Mouse (Mus musculus) heart, embryonic 13.5 days (tissue): ENCODE measurements around the gene Dclk1. TPM values are rescaled to one million over a fixed set of nuclear protein-coding genes. Genes with fewer than 3 reads are reported as not detected.
A peak's percentile ranks its signal among the peaks of the same experiment; 100 is the strongest.

Experiments
- ATAC-seq: fragments of 200-750 bp; cut with Nextera tagmentation; 2 replicates; pipeline ENCODE4 v1.8.0; 2017; ENCODE audit warnings: moderate TSS enrichment; ENCODE audit not compliant: insufficient number of reproducible peaks, low FRiP score, low TSS enrichment; ENCODE audit errors: extremely low read depth
- H3K27ac ChIP-seq: fragments of 300-500 bp; sonication (generic); replicated peaks from 2 replicates; pipeline ENCODE4 v1.5.1; 2015; ENCODE audit warnings: moderate library complexity, mild to moderate bottlenecking, inconsistent platforms
- H3K27me3 ChIP-seq: fragments of 300-500 bp; sonication (generic); replicated peaks from 2 replicates; pipeline ENCODE4 v1.6.1; 2015; ENCODE audit warnings: mild to moderate bottlenecking, inconsistent platforms
- H3K36me3 ChIP-seq: fragments of 300-500 bp; sonication (generic); 2 replicates; pipeline ENCODE4 v1.6.1; 2015; ENCODE audit warnings: mild to moderate bottlenecking, inconsistent platforms
- H3K4me1 ChIP-seq: fragments of 300-500 bp; sonication (generic); 2 replicates; pipeline ENCODE4 v1.6.1; 2015; ENCODE audit warnings: inconsistent platforms
- H3K4me2 ChIP-seq: fragments of 300-500 bp; sonication (generic); 2 replicates; pipeline ENCODE4 v1.6.1; 2015; ENCODE audit warnings: inconsistent platforms, mild to moderate bottlenecking, moderate library complexity
- H3K4me3 ChIP-seq: fragments of 300-500 bp; sonication (generic); 2 replicates; pipeline ENCODE4 v1.5.1; 2015; ENCODE audit warnings: moderate library complexity, mild to moderate bottlenecking, inconsistent platforms
- H3K9ac ChIP-seq: fragments of 300-500 bp; sonication (generic); 2 replicates; pipeline ENCODE4 v1.6.1; 2015; ENCODE audit warnings: inconsistent platforms, mild to moderate bottlenecking, moderate library complexity
- H3K9me3 ChIP-seq: fragments of 300-500 bp; sonication (generic); 2 replicates; pipeline ENCODE4 v1.6.1; 2016; ENCODE audit warnings: inconsistent platforms
- WGBS: fragments of 180-500 bp; shearing (Covaris S2); methylation state at CpG from one replicate; pipeline ENCODE4 v1.1.7; 2015; ENCODE audit warnings: mixed read lengths; 5-methylcytosine and 5-hydroxymethylcytosine counted together
- polyA plus RNA-seq: library from polyadenylated mRNA; unstranded; fragments of >200 nt; fragmentation: Nextera tagmentation; extraction: Ambion mirVana; gene quantifications from 2 replicates; pipeline ENCODE4 v1.2.1, GENCODE M21; 2015

Gene Dclk1
- polyA plus RNA-seq, 1 experiment from 2014 or later: 8.2 TPM

DNA sequence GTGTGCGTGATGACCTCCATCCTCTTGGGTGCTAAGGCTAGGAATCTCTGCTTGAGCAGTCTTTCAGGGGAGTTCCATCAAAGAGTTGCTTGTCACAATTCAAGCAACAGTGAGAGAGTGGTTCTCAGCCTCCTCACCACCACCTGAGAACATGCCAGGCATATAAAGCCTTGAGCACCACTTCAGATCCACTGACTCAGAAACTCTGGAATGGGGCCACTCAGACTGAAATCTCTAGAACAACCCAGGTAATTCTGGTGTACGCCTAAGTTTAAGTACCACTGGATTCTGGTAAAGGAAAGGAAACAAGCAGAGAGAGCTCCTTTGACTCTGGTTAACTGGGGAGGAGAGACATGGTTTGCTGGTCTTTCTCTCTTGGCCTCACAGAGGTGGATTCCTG, 210.3 kb downstream of the Dclk1 start:
- WGBS: 81% methylated on average over 2 of the region's 2 CpGs
- H3K9me3 ChIP-seq: no peaks in the 10 kb centered on the region
- H3K4me3 ChIP-seq: no peak overlapping the region
- no peaks in the 10 kb centered on the region for H3K36me3 ChIP-seq
- H3K4me2 ChIP-seq: no peak overlapping the region
- no peaks in the 10 kb centered on the region for H3K27me3 ChIP-seq
- no peaks in the 10 kb centered on the region for H3K4me1 ChIP-seq
- ATAC-seq: no peak
- no peak overlapping the region for H3K9ac ChIP-seq
- no peak overlapping the region for H3K27ac ChIP-seq

GRCm38 (mm10) chr3:55461092-55461491, 218.9 kb downstream of the Dclk1 start:
- ATAC-seq: no peak
- H3K9me3 ChIP-seq: no peaks in the 10 kb centered on the region
- WGBS: 67% methylated on average over 3 of the region's 3 CpGs
- H3K4me1 ChIP-seq: peaks cover 5% of the 10 kb centered on the region; the same call in 1 of the 2 replicates
- peak overlapping the region; percentile 69 for H3K4me2 ChIP-seq
- no peak overlapping the region for H3K27ac ChIP-seq
- H3K27me3 ChIP-seq: no peaks in the 10 kb centered on the region
- H3K9ac ChIP-seq: no peak overlapping the region
- H3K4me3 ChIP-seq: peak overlapping the region; percentile 44
- no peaks in the 10 kb centered on the region for H3K36me3 ChIP-seq

GRCm38 (mm10) chr3:55461685-55462655, 219.8 kb downstream of the Dclk1 start:
- H3K27ac ChIP-seq: no peak overlapping the region
- H3K9me3 ChIP-seq: no peaks in the 10 kb centered on the region
- H3K4me2 ChIP-seq: peak overlapping the region; percentile 69
- no peak for ATAC-seq
- 4% methylated on average over 17 of the region's 17 CpGs for WGBS
- H3K4me3 ChIP-seq: peak overlapping the region; percentile 44
- no peaks in the 10 kb centered on the region for H3K36me3 ChIP-seq
- H3K9ac ChIP-seq: peak overlapping the region; percentile 74
- H3K27me3 ChIP-seq: no peaks in the 10 kb centered on the region
- peaks cover 5% of the 10 kb centered on the region; the same call in 1 of the 2 replicates for H3K4me1 ChIP-seq

DNA sequence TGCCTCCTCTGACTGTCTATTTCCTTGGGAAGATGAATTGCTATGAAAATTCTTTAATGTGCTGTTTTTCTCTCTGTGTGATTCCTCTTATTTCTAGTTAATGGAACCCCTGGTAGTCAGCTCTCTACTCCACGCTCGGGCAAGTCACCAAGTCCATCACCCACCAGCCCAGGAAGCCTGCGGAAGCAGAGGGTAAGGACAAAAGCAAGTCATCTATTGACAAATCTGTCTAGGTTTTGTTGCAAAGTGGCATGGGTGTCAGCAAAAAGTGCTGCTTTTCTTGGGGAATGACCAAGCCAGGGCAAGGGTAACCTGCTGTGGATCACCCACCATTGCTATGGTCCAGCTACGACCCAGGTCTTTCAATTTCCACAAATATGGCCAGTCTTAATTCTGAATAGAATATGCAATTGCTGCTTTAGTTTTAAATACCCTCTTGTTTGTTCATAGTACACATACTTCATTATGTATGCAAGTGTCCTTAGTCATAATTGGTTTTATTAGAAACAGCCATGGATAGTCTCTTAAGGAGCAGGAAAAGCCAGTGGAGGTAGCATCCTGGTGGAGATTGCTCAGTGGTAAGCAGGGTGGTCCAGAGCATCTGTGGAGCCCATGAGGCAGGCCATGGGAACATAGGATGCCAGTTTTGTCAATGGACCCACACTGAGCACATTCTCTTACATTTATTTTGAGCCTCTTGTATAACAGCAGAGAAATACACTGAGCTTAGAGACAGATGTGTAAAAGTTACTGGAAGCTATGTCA, 220.9 kb downstream of the Dclk1 start:
- Histone ChIP-seq H3K4me2 (no peak overlapping the region), H3K36me3 (no peaks in the 10 kb centered on the region), H3K27ac (no peak overlapping the region), H3K4me1 (peaks cover 5% of the 10 kb centered on the region; the same call in 1 of the 2 replicates), H3K9me3 (no peaks in the 10 kb centered on the region), H3K9ac (no peak overlapping the region), H3K27me3 (no peaks in the 10 kb centered on the region), H3K4me3 (no peak overlapping the region)
- ATAC-seq: no peak
- whole genome bisulfite sequencing: 90% methylated on average over 4 of the region's 4 CpGs

GRCm38 (mm10) chr3:55464226-55464625, 222.1 kb downstream of the Dclk1 start:
- no peak for ATAC-seq
- Histone ChIP-seq H3K27ac (no peak overlapping the region), H3K9ac (no peak overlapping the region), H3K9me3 (no peaks in the 10 kb centered on the region), H3K4me1 (peaks cover 5% of the 10 kb centered on the region; the same call in 1 of the 2 replicates), H3K4me2 (no peak overlapping the region), H3K36me3 (no peaks in the 10 kb centered on the region), H3K4me3 (no peak overlapping the region), H3K27me3 (no peaks in the 10 kb centered on the region)
- WGBS: 64% methylated on average over 3 of the region's 3 CpGs

DNA sequence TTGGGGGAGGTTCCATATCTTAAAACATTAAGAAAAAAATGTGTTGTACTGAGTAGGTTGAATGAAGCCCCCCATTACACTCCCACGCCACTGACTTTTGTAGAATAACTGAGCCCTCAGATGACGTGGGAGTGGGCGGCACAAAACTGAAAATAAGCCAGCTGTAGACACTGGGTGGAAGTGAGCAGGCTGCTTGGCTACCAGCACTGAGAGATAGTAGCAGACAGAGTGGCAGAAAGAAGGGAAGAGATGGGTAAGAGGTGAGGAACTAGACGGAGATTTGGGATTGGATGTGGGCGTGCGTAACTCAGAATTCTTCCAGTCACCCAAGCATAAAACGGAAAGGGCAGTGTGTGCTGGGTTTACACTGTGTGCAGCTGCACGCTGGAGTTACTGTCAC, 223.6 kb downstream of the Dclk1 start:
- Histone ChIP-seq H3K9ac (no peak overlapping the region), H3K4me2 (no peak overlapping the region), H3K4me3 (no peak overlapping the region), H3K36me3 (no peaks in the 10 kb centered on the region), H3K27ac (no peak overlapping the region), H3K9me3 (no peaks in the 10 kb centered on the region), H3K4me1 (peaks cover 5% of the 10 kb centered on the region; the same call in 1 of the 2 replicates), H3K27me3 (no peaks in the 10 kb centered on the region)
- WGBS: 75% methylated on average over 8 of the region's 8 CpGs
- no peak for ATAC-seq

- Histone ChIP-seq H3K36me3 (no peaks in the 10 kb centered on the region), H3K4me1 (peaks cover 5% of the 10 kb centered on the region; the same call in 1 of the 2 replicates), H3K4me2 (no peak overlapping the region), H3K27me3 (no peaks in the 10 kb centered on the region), H3K9ac (no peak overlapping the region), H3K4me3 (no peak overlapping the region), H3K27ac (no peak overlapping the region), H3K9me3 (no peaks in the 10 kb centered on the region)
- WGBS: 73% methylated on average over 9 of the region's 9 CpGs
- no peak for ATAC-seq
Measured at GRCm38 (mm10) chr3:55466348-55466747, 224.2 kb downstream of the Dclk1 start.

- ATAC-seq: no peak
- no peak within 1 kb of the TSS for H3K4me2 ChIP-seq
- H3K9ac ChIP-seq: no peak within 1 kb of the TSS
- H3K4me3 ChIP-seq: no peak within 1 kb of the TSS
- whole genome bisulfite sequencing: 87% methylated on average over 2 of the region's 2 CpGs
- H3K9me3 ChIP-seq: no peaks in the 10 kb centered on the region
- no peaks in the 10 kb centered on the region for H3K27me3 ChIP-seq
- H3K36me3 ChIP-seq: no peaks in the 10 kb centered on the region
- H3K4me1 ChIP-seq: no peaks in the 10 kb centered on the region
- no peak within 1 kb of the TSS for H3K27ac ChIP-seq
Measured at GRCm38 (mm10) chr3:55472110-55472509, 229.9 kb downstream of the Dclk1 start, which contains the start of gene Gm21954. Gene Gm21954 (minus strand): TSS chr3:55472210.

DNA sequence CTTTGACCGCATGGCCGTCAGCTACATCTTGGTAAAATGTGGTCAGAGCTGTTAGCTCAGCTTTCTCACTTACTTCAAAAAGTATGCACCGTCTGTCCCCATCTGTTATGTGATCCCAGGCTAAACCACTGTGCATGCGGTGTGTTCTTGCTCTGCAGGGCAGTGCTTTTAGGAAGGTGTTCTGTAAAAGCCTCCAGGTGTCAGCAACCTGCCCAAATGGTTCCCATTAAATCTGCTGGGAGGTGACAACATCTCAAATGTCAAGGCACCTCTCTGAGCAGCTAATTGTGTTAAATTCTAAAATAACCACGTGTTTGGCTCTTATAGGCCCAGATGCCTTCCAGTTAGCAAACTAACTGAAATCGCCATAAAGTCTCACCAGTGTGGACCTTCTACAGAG, 231.0 kb downstream of the Dclk1 start:
- Histone ChIP-seq H3K4me1 (no peaks in the 10 kb centered on the region), H3K4me2 (no peak overlapping the region), H3K9ac (no peak overlapping the region), H3K27ac (no peak overlapping the region), H3K4me3 (no peak overlapping the region), H3K36me3 (no peaks in the 10 kb centered on the region), H3K27me3 (no peaks in the 10 kb centered on the region), H3K9me3 (no peaks in the 10 kb centered on the region)
- ATAC-seq: no peak
- WGBS: 55% methylated on average over 6 of the region's 6 CpGs

GRCm38 (mm10) chr3:55476694-55477093, 234.5 kb downstream of the Dclk1 start:
- no peaks in the 10 kb centered on the region for H3K27me3 ChIP-seq
- H3K4me1 ChIP-seq: no peaks in the 10 kb centered on the region
- H3K36me3 ChIP-seq: no peaks in the 10 kb centered on the region
- H3K4me3 ChIP-seq: no peak overlapping the region
- no peak overlapping the region for H3K4me2 ChIP-seq
- H3K27ac ChIP-seq: no peak overlapping the region
- H3K9me3 ChIP-seq: no peaks in the 10 kb centered on the region
- H3K9ac ChIP-seq: no peak overlapping the region
- ATAC-seq: no peak
- WGBS: 78% methylated on average over 7 of the region's 7 CpGs

DNA sequence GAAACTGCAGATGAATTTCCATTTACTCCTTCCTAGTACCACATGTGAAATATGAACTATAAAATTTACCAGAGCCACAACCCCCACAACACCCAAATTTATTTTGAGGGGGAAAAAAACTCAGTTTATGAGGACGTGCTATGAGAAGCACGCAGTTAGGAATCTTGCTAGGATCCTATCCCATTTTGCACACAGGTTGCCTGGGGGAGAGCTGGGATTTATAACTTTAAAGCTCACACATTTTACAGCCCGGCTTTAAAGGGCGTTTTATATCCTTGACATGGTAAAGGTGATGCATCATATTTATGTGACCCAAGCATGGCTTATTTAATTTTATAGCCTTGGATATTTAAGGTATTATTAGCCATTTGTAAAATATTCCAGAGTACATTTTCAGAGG, 237.1 kb downstream of the Dclk1 start:
- H3K27me3 ChIP-seq: no peaks in the 10 kb centered on the region
- no peak overlapping the region for H3K9ac ChIP-seq
- H3K4me3 ChIP-seq: no peak overlapping the region
- H3K36me3 ChIP-seq: no peaks in the 10 kb centered on the region
- H3K9me3 ChIP-seq: no peaks in the 10 kb centered on the region
- H3K27ac ChIP-seq: no peak overlapping the region
- no peaks in the 10 kb centered on the region for H3K4me1 ChIP-seq
- WGBS: 81% methylated on average over 4 of the region's 4 CpGs
- H3K4me2 ChIP-seq: no peak overlapping the region
- ATAC-seq: no peak
